Mouse (Mus musculus) embryonic facial prominence, embryonic 11.5 days (tissue): ENCODE measurements around the gene Eef1akmt4. TPM values are rescaled to one million over a fixed set of nuclear protein-coding genes. Genes with fewer than 3 reads are reported as not detected.

ENCODE experiments used
- ATAC-seq: fragments of 200-750 bp; cut with Nextera tagmentation; replicated peaks from 2 replicates; pipeline ENCODE4 v1.8.0; 2017; ENCODE audit warnings: low read depth; ENCODE audit not compliant: insufficient number of reproducible peaks, low FRiP score, low TSS enrichment
- DNase-seq: peaks from one replicate; pipeline ENCODE4 v3.0.0-alpha.2; 2015; ENCODE audit warnings: low spot score
- H3K27ac ChIP-seq: fragments of 300-500 bp; sonication (generic); replicated peaks from 2 replicates; pipeline ENCODE4 v1.5.1; 2014; ENCODE audit warnings: mild to moderate bottlenecking, low read depth, low read length, control low read depth
- H3K27me3 ChIP-seq: fragments of 300-500 bp; sonication (generic); 2 replicates; pipeline ENCODE4 v1.6.1; 2014; ENCODE audit warnings: mild to moderate bottlenecking, low read length, moderate library complexity, mixed read lengths; ENCODE audit not compliant: control insufficient read depth, insufficient read depth
- H3K36me3 ChIP-seq: fragments of 300-500 bp; sonication (generic); replicated peaks from 2 replicates; pipeline ENCODE4 v1.6.1; 2014; ENCODE audit warnings: low read depth, mild to moderate bottlenecking, low read length, moderate library complexity, mixed read lengths; ENCODE audit not compliant: control insufficient read depth, insufficient read depth
- H3K4me1 ChIP-seq: fragments of 300-500 bp; sonication (generic); 2 replicates; pipeline ENCODE4 v1.6.1; 2014; ENCODE audit warnings: low read length, mixed read lengths; ENCODE audit not compliant: control insufficient read depth, insufficient read depth
- H3K4me2 ChIP-seq: fragments of 300-500 bp; sonication (generic); 2 replicates; pipeline ENCODE4 v1.6.1; 2014; ENCODE audit warnings: low read depth, mild to moderate bottlenecking, control low read depth, low read length, moderate library complexity
- H3K4me3 ChIP-seq: fragments of 300-500 bp; sonication (generic); 2 replicates; pipeline ENCODE4 v1.5.1; 2014; ENCODE audit warnings: low read depth, low read length, control low read depth
- H3K9ac ChIP-seq: fragments of 300-500 bp; sonication (generic); replicated peaks from 2 replicates; pipeline ENCODE4 v1.6.1; 2014; ENCODE audit warnings: mild to moderate bottlenecking, control low read depth, low read length
- H3K9me3 ChIP-seq: fragments of 300-500 bp; sonication (generic); replicated peaks from 2 replicates; pipeline ENCODE4 v1.6.1; 2016; ENCODE audit warnings: mild to moderate bottlenecking, low read length, inconsistent platforms, mixed read lengths; ENCODE audit not compliant: control insufficient read depth
- WGBS: fragments of 180-500 bp; shearing (Covaris S2); extraction: QIAGEN DNeasy Blood & Tissue Kit; methylation state at CpG from one replicate; pipeline ENCODE4 v1.1.7; 2014; 5-methylcytosine and 5-hydroxymethylcytosine counted together
- polyA plus RNA-seq: library from polyadenylated mRNA; unstranded; fragments of >200 nt; fragmentation: Nextera tagmentation; extraction: Ambion mirVana; gene quantifications from 2 replicates; pipeline ENCODE4 v1.2.1, GENCODE M21; 2014

The Eef1akmt4 gene
- polyA plus RNA-seq, 1 experiment from 2014 or later = 32.5 TPM

- H3K9ac ChIP-seq = no peak overlapping the region
- H3K4me3 ChIP-seq = no peak overlapping the region
- WGBS = 85% methylated on average over 4 of the region's 4 CpGs
- H3K4me1 ChIP-seq = no peaks in the 10 kb centered on the region
- no peak overlapping the region for H3K4me2 ChIP-seq
- no peak overlapping the region for H3K27ac ChIP-seq
- H3K36me3 ChIP-seq = no peaks in the 10 kb centered on the region
- H3K27me3 ChIP-seq = peaks cover 18% of the 10 kb centered on the region
- DNase-seq = no peak
- no peak for ATAC-seq
- no peaks in the 10 kb centered on the region for H3K9me3 ChIP-seq
These were observed 15.7 kb upstream of the Eef1akmt4 start for GRCm38 (mm10) chr16:20595737-20596136.

- no peak for DNase-seq
- no peaks in the 10 kb centered on the region for H3K9me3 ChIP-seq
- H3K27ac ChIP-seq = no peak overlapping the region
- H3K36me3 ChIP-seq = no peaks in the 10 kb centered on the region
- peaks cover 7% of the 10 kb centered on the region for H3K27me3 ChIP-seq
- ATAC-seq = no peak
- H3K4me2 ChIP-seq = no peak overlapping the region
- no peak overlapping the region for H3K4me3 ChIP-seq
- H3K9ac ChIP-seq = no peak overlapping the region
- no peaks in the 10 kb centered on the region for H3K4me1 ChIP-seq
- WGBS = 56% methylated on average over 7 of the region's 7 CpGs
These were observed 14.5 kb upstream of the Eef1akmt4 start for GRCm38 (mm10) chr16:20596687-20597441.

GRCm38 (mm10) chr16:20600511-20600910 lies 10.9 kb upstream of the Eef1akmt4 start:
- ATAC-seq (no peak), DNase-seq (no peak)
- H3K4me2 ChIP-seq = no peak overlapping the region
- no peak overlapping the region for H3K4me3 ChIP-seq
- no peak overlapping the region for H3K27ac ChIP-seq
- H3K9ac ChIP-seq = no peak overlapping the region
- no peaks in the 10 kb centered on the region for H3K9me3 ChIP-seq
- 71% methylated on average over 5 of the region's 5 CpGs for WGBS
- H3K4me1 ChIP-seq = no peaks in the 10 kb centered on the region
- no peaks in the 10 kb centered on the region; the same call in 1 of the 2 replicates for H3K27me3 ChIP-seq
- no peaks in the 10 kb centered on the region; the same call in 1 of the 2 replicates for H3K36me3 ChIP-seq

- H3K4me3 ChIP-seq = no peak overlapping the region
- no peaks in the 10 kb centered on the region for H3K27me3 ChIP-seq
- no peaks in the 10 kb centered on the region; the same call in none of the 2 replicates for H3K36me3 ChIP-seq
- no peaks in the 10 kb centered on the region for H3K4me1 ChIP-seq
- no peak overlapping the region for H3K9ac ChIP-seq
- no peak overlapping the region for H3K4me2 ChIP-seq
- ATAC-seq = no peak
- 83% methylated on average over 9 of the region's 9 CpGs for WGBS
- DNase-seq = no peak
- no peak overlapping the region for H3K27ac ChIP-seq
- no peaks in the 10 kb centered on the region for H3K9me3 ChIP-seq
These were observed 6.7 kb upstream of the Eef1akmt4 start for GRCm38 (mm10) chr16:20604705-20605104.

- Histone ChIP-seq H3K27me3 (no peaks in the 10 kb centered on the region), H3K9me3 (no peaks in the 10 kb centered on the region), H3K9ac (peak overlapping the region; percentile 84), H3K4me3 (peak overlapping the region; percentile 54), H3K4me1 (no peaks in the 10 kb centered on the region), H3K36me3 (no peaks in the 10 kb centered on the region; the same call in none of the 2 replicates), H3K4me2 (peak overlapping the region; percentile 59), H3K27ac (peak overlapping the region; percentile 49)
- WGBS = under 1% methylated on average over 28 of the region's 28 CpGs
- DNase-seq = peak; percentile 86
- ATAC-seq = peak; percentile 65
These were observed 664 bp upstream of the Eef1akmt4 start for GRCm38 (mm10) chr16:20610501-20611356.

- H3K4me3 ChIP-seq = peak overlapping the region; percentile 72
- no peaks in the 10 kb centered on the region for H3K9me3 ChIP-seq
- no peak overlapping the region for H3K27ac ChIP-seq
- DNase-seq = peak; percentile 62
- 2% methylated on average over 82 of the region's 83 CpGs for WGBS
- H3K9ac ChIP-seq = peak overlapping the region; percentile 22; the same call in 1 of the 2 replicates
- H3K36me3 ChIP-seq = no peaks in the 10 kb centered on the region
- peaks cover 13% of the 10 kb centered on the region for H3K27me3 ChIP-seq
- H3K4me2 ChIP-seq = peak overlapping the region; percentile 99
- H3K4me1 ChIP-seq = no peaks in the 10 kb centered on the region
- ATAC-seq = peak; percentile 31
These were observed 8.4 kb downstream of the Eef1akmt4 start for GRCm38 (mm10) chr16:20619541-20620398.

- Histone ChIP-seq H3K4me2 (peak overlapping the region; percentile 99), H3K4me3 (peak overlapping the region; percentile 72), H3K27me3 (peaks cover 13% of the 10 kb centered on the region), H3K36me3 (no peaks in the 10 kb centered on the region), H3K9ac (no peak overlapping the region), H3K9me3 (no peaks in the 10 kb centered on the region), H3K27ac (no peak overlapping the region), H3K4me1 (no peaks in the 10 kb centered on the region)
- 0 out of 2 replicates have a peak, but pooled peaks have one; percentile 2 for ATAC-seq
- WGBS = under 1% methylated on average over 9 of the region's 9 CpGs
- no peak for DNase-seq
These were observed 9.0 kb downstream of the Eef1akmt4 start for GRCm38 (mm10) chr16:20620399-20620735.
